Mouse (Mus musculus): ENCODE data around the gene Myrfl. TPM values are rescaled to one million over a fixed set of nuclear protein-coding genes. Genes with fewer than 3 reads are reported as not detected.

Gene Myrfl
- total RNA-seq, 2 experiments from 2014 or later, result 0.42 to 0.54 TPM

GRCm38 (mm10) chr10:116913647-116914273 is 17.0 kb upstream of the Myrfl start:
- no peak for DNase-seq

- DNase-seq, result no peak
These were observed 16.1 kb upstream of the Myrfl start for GRCm38 (mm10) chr10:116912850-116913249.

- no peak for DNase-seq
These were observed 12.4 kb upstream of the Myrfl start for GRCm38 (mm10) chr10:116908901-116909642.

GRCm38 (mm10) chr10:116906794-116907193 is 10.1 kb upstream of the Myrfl start:
- DNase-seq, result no peak

- no peak for DNase-seq
These were observed 7.8 kb upstream of the Myrfl start for GRCm38 (mm10) chr10:116904503-116904908.

- no peak for DNase-seq
These were observed 1.4 kb downstream of the Myrfl start for GRCm38 (mm10) chr10:116895108-116895833.

GRCm38 (mm10) chr10:116894540-116894939 is 2.2 kb downstream of the Myrfl start:
- no peak for DNase-seq

GRCm38 (mm10) chr10:116893753-116894152 is 3.0 kb downstream of the Myrfl start:
- DNase-seq, result peak; percentile 14

GRCm38 (mm10) chr10:116890587-116890986 is 6.1 kb downstream of the Myrfl start:
- DNase-seq, result no peak

GRCm38 (mm10) chr10:116884552-116884951 is 12.2 kb downstream of the Myrfl start:
- no peak for DNase-seq

- no peak for DNase-seq
These were observed 13.2 kb downstream of the Myrfl start for GRCm38 (mm10) chr10:116883531-116883930.

GRCm38 (mm10) chr10:116877436-116877835 is 19.3 kb downstream of the Myrfl start:
- DNase-seq, result no peak

GRCm38 (mm10) chr10:116874490-116874889 is 22.2 kb downstream of the Myrfl start:
- DNase-seq, result no peak

- no peak for DNase-seq
These were observed 24.7 kb downstream of the Myrfl start for GRCm38 (mm10) chr10:116872016-116872410.

GRCm38 (mm10) chr10:116871329-116872015 is 25.2 kb downstream of the Myrfl start:
- DNase-seq, result no peak

GRCm38 (mm10) chr10:116870819-116871218 is 25.9 kb downstream of the Myrfl start:
- no peak for DNase-seq

- DNase-seq, result no peak
These were observed 43.4 kb downstream of the Myrfl start for GRCm38 (mm10) chr10:116853159-116853845.

- peak; percentile 95 for DNase-seq
These were observed 47.8 kb downstream of the Myrfl start for GRCm38 (mm10) chr10:116848749-116849473.

GRCm38 (mm10) chr10:116841551-116841950 is 55.2 kb downstream of the Myrfl start:
- no peak for DNase-seq

GRCm38 (mm10) chr10:116830676-116831075 is 66.0 kb downstream of the Myrfl start:
- no peak for DNase-seq

GRCm38 (mm10) chr10:116828099-116828498 is 68.6 kb downstream of the Myrfl start:
- DNase-seq, result no peak
